Comparison of ENCODE assay signal across 8 mouse cellular contexts in genomic region chr10:39730976-39731735, GRCm38 (mm10). TPM values are rescaled to one million over a fixed set of nuclear protein-coding genes. Genes with fewer than 3 reads are reported as not detected.
A peak's percentile ranks its signal among the peaks of the same experiment; 100 is the strongest.
DNase-seq lines count a peak whose midpoint lies in the region; ATAC-seq and TF ChIP-seq lines count a peak whose summit lies in the region.

No protein-coding gene starts in this region.

- H3K9ac ChIP-seq in hindbrain, embryonic 16.5 days (ENCODE audit: low read depth, low read length) = peak overlapping the region; percentile 98

- peak overlapping the region; percentile 93 for H3K4me3 ChIP-seq in gastrocnemius, adult 2 months
- H3K4me3 ChIP-seq in hindbrain, embryonic 16.5 days (ENCODE audit: low read length) = peak overlapping the region; percentile 87
- H3K4me3 ChIP-seq in megakaryocyte, embryonic 14.5 days (replicated peaks) = peak overlapping the region; percentile 93

- H3K27ac ChIP-seq in gastrocnemius, adult 2 months = peak overlapping the region; percentile 100
- H3K27ac ChIP-seq in hindbrain, embryonic 16.5 days (ENCODE audit: low read depth, low read length) = peak overlapping the region; percentile 100

- H3K36me3 ChIP-seq in hindbrain, embryonic 16.5 days (ENCODE audit: control insufficient read depth, insufficient read depth, low read length) = no peaks in the 10 kb centered on the region
- H3K36me3 ChIP-seq in megakaryocyte, embryonic 14.5 days (replicated peaks; ENCODE audit: low read length) = no peaks in the 10 kb centered on the region

- intact Hi-C loops in gastrocnemius, adult 2 months (cut with DNase I) = loop anchor here (5.0 kb wide), 2 partner anchors 84 to 194 kb away; no protein-coding TSS in a partner anchor

- H3K4me1 ChIP-seq in hindbrain, embryonic 16.5 days (ENCODE audit: control insufficient read depth, insufficient read depth, low read depth, low read length) = peaks cover 3% of the 10 kb centered on the region
- H3K4me1 ChIP-seq in megakaryocyte, embryonic 14.5 days = peaks cover 16% of the 10 kb centered on the region

- ATAC-seq in activated CD4-positive, CD25-positive, alpha-beta regulatory T cell, adult 4 months = peak; percentile 57
- peak; percentile 66 for ATAC-seq in common myeloid progenitor, adult 5-6 weeks (replicated peaks; ENCODE audit: low read depth, poor library complexity, severe bottlenecking)
- peak; percentile 93 for ATAC-seq in hindbrain, embryonic 16.5 days

- no peaks in the 10 kb centered on the region for H3K9me3 ChIP-seq in hindbrain, embryonic 16.5 days (ENCODE audit: control insufficient read depth, low read length)
- H3K9me3 ChIP-seq in megakaryocyte, embryonic 14.5 days = no peaks in the 10 kb centered on the region

- under 1% methylated on average over 43 of the region's 66 CpGs for WGBS in hindbrain, embryonic 16.5 days

- TF ChIP-seq CTCF in gastrocnemius, adult 2 months (IDR thresholded peaks at IDR 0.05) = peak; percentile 3; the same call in 1 of the 2 replicates

- no peaks in the 10 kb centered on the region for H3K27me3 ChIP-seq in hindbrain, embryonic 16.5 days (replicated peaks; ENCODE audit: control insufficient read depth, insufficient read depth, low read length)
- no peaks in the 10 kb centered on the region for H3K27me3 ChIP-seq in megakaryocyte, embryonic 14.5 days (replicated peaks)

- DNase-seq in gastrocnemius, adult 2 months = peak; percentile 98
- DNase-seq in left cerebral cortex, adult 8-10 months (ENCODE audit: low spot score in 2 of 2) = peak; percentile 51 to 85
- DNase-seq in right cerebral cortex, postnatal 10 days (ENCODE audit: low spot score in 2 of 2) = peak; percentile 92 to 93
- DNase-seq in yolk sac, embryonic 10.5 days (ENCODE audit: low spot score) = peak; percentile 93

- H3K4me2 ChIP-seq in hindbrain, embryonic 16.5 days (ENCODE audit: low read length) = peak overlapping the region; percentile 69

RNA-seq across cellular contexts. Expression of gene Rev3l, which starts 0.8 kb away (rescaled TPM):
- polyA plus RNA-seq in activated CD4-positive, CD25-positive, alpha-beta regulatory T cell, adult 4 months (2017; shearing (Covaris generic)) = 10 to 100 TPM; 12.1 to 15.8 TPM
- 30.1 and 30.8 TPM in 2 replicates for total RNA-seq in common myeloid progenitor, adult 5-6 weeks (2017)
- total RNA-seq in gastrocnemius, adult 2 months (2021) = 10 to 100 TPM; 27.0 to 55.3 TPM
- polyA plus RNA-seq in hindbrain, embryonic 16.5 days (2015; fragmentation: Nextera tagmentation; extraction: Ambion mirVana) = 32.2 and 32.8 TPM in 2 replicates
- 10 to 100 TPM; 28.4 to 37.3 (median 29.3) TPM for total RNA-seq in left cerebral cortex, adult 8-10 months (2022)
- 0.91 TPM in 1 of 2 replicates, not detected in the other for polyA plus RNA-seq in megakaryocyte, embryonic 14.5 days (2012; ENCODE audit: insufficient read depth, low replicate concordance)

Comparison
In these comparisons a context has a peak if more than half of its experiments do, and no peak if none do; other contexts are left out.
1. Peak in every context shown above with its lines: DNase-seq, ATAC-seq, H3K4me3 ChIP-seq and H3K27ac ChIP-seq.